ENCODE assay signal across 8 mouse cellular contexts in the genomic region with DNA sequence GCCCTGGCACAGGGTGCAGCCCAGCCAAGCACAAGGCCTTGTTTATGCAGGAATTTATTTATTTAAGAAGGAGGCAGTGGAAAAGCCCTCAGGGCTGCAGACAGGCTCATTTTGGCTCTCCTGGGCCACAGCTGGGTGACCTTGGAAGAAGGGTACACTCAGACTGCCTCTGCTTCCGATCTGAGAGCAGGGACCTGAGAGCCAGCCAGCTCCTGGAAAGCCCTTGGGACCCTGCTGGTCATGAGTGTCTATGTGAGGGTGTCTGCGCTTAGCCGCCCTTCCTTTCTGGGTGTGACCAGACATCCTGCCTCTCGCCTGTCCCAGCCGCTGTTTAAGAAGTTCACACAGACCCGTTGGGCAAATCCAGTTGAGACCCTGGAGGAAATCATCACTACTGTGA. TPM values are rescaled to one million over a fixed set of nuclear protein-coding genes. Genes with fewer than 3 reads are reported as not detected.
DNase-seq lines count a peak whose midpoint lies in the region.
"Had no signal": no experiment of that assay in that cellular context is flagged by ENCODE, and none has a peak within 500 bp of the region (broad histone marks: within the 10 kb centered on the region; RNA-seq: fewer than 3 reads in every experiment).

No protein-coding gene starts in this region.

- intact Hi-C loops in heart, postnatal 10 days (cut with DNase I) = no loop called here
- intact Hi-C loops in left cerebral cortex, postnatal 4 days (cut with DNase I) = no loop called here

- DNase-seq in ES-CJ7 (ENCODE audit: low read depth, low spot score) = peak; percentile 40
- DNase-seq in adrenal gland, postnatal 25 days = peak; percentile 47
- DNase-seq in heart, postnatal 10 days = peak; percentile 67 to 72
- peak; percentile 83 to 91 for DNase-seq in kidney, postnatal 36 days
- no peak for DNase-seq in urinary bladder, postnatal 4 days (ENCODE audit: low spot score in 2 of 2)
- no peak for DNase-seq in layer of hippocampus, adult 9-10 months (ENCODE audit: low spot score)
- DNase-seq in left cerebral cortex, postnatal 4 days = no peak

RNA-seq across cellular contexts. Expression of gene Tnfaip2, which starts 8.1 kb away (rescaled TPM):
- 7.2 and 15.0 TPM in 2 replicates for total RNA-seq in adrenal gland, postnatal 25 days (2021)
- 10 to 100 TPM; 28.9 to 41.2 TPM for total RNA-seq in heart, postnatal 10 days (2021)
- under 1 TPM; 0.38 to 0.50 TPM for total RNA-seq in left cerebral cortex, postnatal 4 days (2021)

RNA-seq across cellular contexts. Expression of gene Exoc3l4, which starts 33.5 kb away (rescaled TPM):
- 4.4 and 5.7 TPM in 2 replicates for total RNA-seq in adrenal gland, postnatal 25 days (2021)
- total RNA-seq in heart, postnatal 10 days (2021) = 1 to 10 TPM; 5.3 to 8.3 TPM
- 1 to 10 TPM in 1 of 2 experiments, under 1 TPM in 1; 0.62 to 1.6 TPM for total RNA-seq in left cerebral cortex, postnatal 4 days (2021)
- total RNA-seq: neutrophil, adult 5-6 weeks had no signal

RNA-seq across cellular contexts. Expression of gene Gm266, which starts 35.3 kb away (rescaled TPM):
- total RNA-seq in adrenal gland, postnatal 25 days (2021) = not detected in 2 replicates
- 1 to 10 TPM; 2.2 to 2.4 TPM for total RNA-seq in heart, postnatal 10 days (2021)
- total RNA-seq in left cerebral cortex, postnatal 4 days (2021) = 1 to 10 TPM; 2.2 to 2.8 TPM
- total RNA-seq: neutrophil, adult 5-6 weeks had no signal

RNA-seq across cellular contexts. Expression of gene Lbhd2, which starts 43.8 kb away (rescaled TPM):
- total RNA-seq in adrenal gland, postnatal 25 days (2021) = 0.85 TPM in 1 of 2 replicates, not detected in the other
- not detected for total RNA-seq in heart, postnatal 10 days (2021)
- total RNA-seq in left cerebral cortex, postnatal 4 days (2021) = 1 to 10 TPM; 1.4 to 4.0 TPM
- total RNA-seq: neutrophil, adult 5-6 weeks had no signal

Comparison
In these comparisons a context has a peak if more than half of its experiments do, and no peak if none do; other contexts are left out.
1. DNase-seq: peak in ES-CJ7 (single experiment), adrenal gland, postnatal 25 days (single experiment), heart, postnatal 10 days (2 of 2) and kidney, postnatal 36 days (2 of 2); none in urinary bladder, postnatal 4 days (0 of 2), layer of hippocampus, adult 9-10 months (single experiment) and left cerebral cortex, postnatal 4 days (single experiment).